Comparison of ENCODE assay signal across 16 mouse cellular contexts in the genomic region with DNA sequence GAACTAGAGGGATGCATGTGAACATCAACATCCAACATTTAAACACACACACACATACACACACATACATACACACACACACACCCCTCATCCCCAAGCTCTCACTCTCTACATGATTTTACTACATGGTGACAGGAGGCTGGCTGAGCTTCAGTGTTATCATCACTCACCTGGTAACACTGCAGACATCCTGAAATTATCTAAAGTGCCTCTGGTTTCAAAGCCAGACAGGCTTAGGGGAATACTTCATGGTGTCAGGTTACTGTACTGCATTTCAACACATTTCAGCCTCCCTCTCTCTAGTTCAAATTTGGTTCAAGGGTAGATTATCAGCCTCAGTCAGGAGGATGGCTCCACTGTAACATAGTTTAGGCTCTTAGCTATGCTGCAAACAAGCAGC. TPM values are rescaled to one million over a fixed set of nuclear protein-coding genes. Genes with fewer than 3 reads are reported as not detected.
DNase-seq lines count a peak whose midpoint lies in the region; ATAC-seq lines count a peak whose summit lies in the region.
"Had no signal": no experiment of that assay in that cellular context is flagged by ENCODE, and none has a peak within 500 bp of the region (broad histone marks: within the 10 kb centered on the region; RNA-seq: fewer than 3 reads in every experiment).

No protein-coding gene starts in this region.

- H3K9ac ChIP-seq in heart, embryonic 12.5 days, result no peak overlapping the region
- H3K9ac ChIP-seq in liver, embryonic 15.5 days, result peak overlapping the region; percentile 28; the same call in 1 of the 2 replicates
- H3K9ac ChIP-seq: kidney, embryonic 15.5 days; limb, embryonic 12.5 days had no signal

- H3K9me3 ChIP-seq in heart, embryonic 12.5 days (replicated peaks), result no peaks in the 10 kb centered on the region
- no peaks in the 10 kb centered on the region for H3K9me3 ChIP-seq in liver, embryonic 15.5 days (replicated peaks)
- H3K9me3 ChIP-seq: kidney, embryonic 15.5 days; limb, embryonic 12.5 days had no signal

- peaks cover 33% of the 10 kb centered on the region for H3K36me3 ChIP-seq in heart, embryonic 12.5 days
- H3K36me3 ChIP-seq in liver, embryonic 15.5 days (replicated peaks), result peaks cover 13% of the 10 kb centered on the region; the same call in 1 of the 2 replicates

- peak; percentile 22; the same call in 1 of the 2 replicates for ATAC-seq in heart, embryonic 12.5 days (ENCODE audit: insufficient number of reproducible peaks, low FRiP score)
- ATAC-seq in liver, embryonic 15.5 days (ENCODE audit: insufficient read depth), result no peak

- H3K27ac ChIP-seq in heart, embryonic 12.5 days (ENCODE audit: poor library complexity, severe bottlenecking), result peak overlapping the region; percentile 68
- peak overlapping the region; percentile 67 for H3K27ac ChIP-seq in liver, embryonic 15.5 days (replicated peaks)
- H3K27ac ChIP-seq: kidney, embryonic 15.5 days; layer of hippocampus, adult 2 months; left cerebral cortex, adult 2 months; limb, embryonic 12.5 days had no signal

- intact Hi-C loops in heart, postnatal 25 days (cut with DNase I), result no loop called here

- peaks cover 8% of the 10 kb centered on the region for H3K27me3 ChIP-seq in heart, embryonic 12.5 days (replicated peaks)
- H3K27me3 ChIP-seq in liver, embryonic 15.5 days, result no peaks in the 10 kb centered on the region
- H3K27me3 ChIP-seq: kidney, embryonic 15.5 days; limb, embryonic 12.5 days had no signal

- H3K4me3 ChIP-seq in heart, embryonic 12.5 days, result no peak overlapping the region
- H3K4me3 ChIP-seq in liver, embryonic 15.5 days (replicated peaks), result no peak overlapping the region
- H3K4me3 ChIP-seq: kidney, embryonic 15.5 days; layer of hippocampus, adult 2 months; left cerebral cortex, adult 2 months; limb, embryonic 12.5 days had no signal

- H3K4me1 ChIP-seq in heart, embryonic 12.5 days (replicated peaks), result peaks cover 37% of the 10 kb centered on the region
- H3K4me1 ChIP-seq in liver, embryonic 15.5 days (replicated peaks), result peaks cover 86% of the 10 kb centered on the region

- DNase-seq in heart, adult 11 months, result peak; percentile 94
- DNase-seq in heart, postnatal 25 days (ENCODE audit: low spot score), result no peak
- DNase-seq in NIH3T3 (ENCODE audit: low read depth), result peak; percentile 46
- no peak for DNase-seq in thymus, adult 18-20 months
- no peak for DNase-seq in frontal cortex, postnatal 14 days (ENCODE audit: low spot score in 2 of 2)
- no peak for DNase-seq in cerebellum, adult 18-20 months
- DNase-seq: adrenal gland, postnatal 25 days; lung, postnatal 10 days; midbrain, embryonic 14.5 days; thymus, postnatal 4 days had no signal

- H3K4me2 ChIP-seq in heart, embryonic 12.5 days, result peak overlapping the region; percentile 32
- no peak overlapping the region for H3K4me2 ChIP-seq in liver, embryonic 15.5 days
- H3K4me2 ChIP-seq: kidney, embryonic 15.5 days; limb, embryonic 12.5 days had no signal

RNA-seq across cellular contexts. Expression of gene C2cd2, which starts 4.8 kb away (rescaled TPM):
- 10 to 100 TPM; 20.2 to 25.2 TPM for total RNA-seq in heart, postnatal 25 days (2021)
- polyA plus RNA-seq in heart, embryonic 12.5 days (2016; fragmentation: Nextera tagmentation; extraction: Ambion mirVana), result 19.3 and 21.2 TPM in 2 replicates
- polyA plus RNA-seq in liver, embryonic 15.5 days (2015; fragmentation: Nextera tagmentation; extraction: Ambion mirVana), result 5.5 and 6.0 TPM in 2 replicates

RNA-seq across cellular contexts. Expression of gene Zbtb21, which starts 4.8 kb away (rescaled TPM):
- 10 to 100 TPM in 1 of 2 experiments, 1 to 10 TPM in 1; 7.0 to 10.9 TPM for total RNA-seq in heart, postnatal 25 days (2021)
- 11.0 and 11.7 TPM in 2 replicates for polyA plus RNA-seq in heart, embryonic 12.5 days (2016; fragmentation: Nextera tagmentation; extraction: Ambion mirVana)
- polyA plus RNA-seq in liver, embryonic 15.5 days (2015; fragmentation: Nextera tagmentation; extraction: Ambion mirVana), result 3.3 and 3.8 TPM in 2 replicates

RNA-seq across cellular contexts. Expression of gene B230307C23Rik, which starts 39.5 kb away (rescaled TPM):
- total RNA-seq in heart, postnatal 25 days (2021), result 1 to 10 TPM; 3.7 to 4.5 TPM
- 13.7 and 13.9 TPM in 2 replicates for polyA plus RNA-seq in heart, embryonic 12.5 days (2016; fragmentation: Nextera tagmentation; extraction: Ambion mirVana)
- 9.8 and 11.0 TPM in 2 replicates for polyA plus RNA-seq in liver, embryonic 15.5 days (2015; fragmentation: Nextera tagmentation; extraction: Ambion mirVana)

Comparison
In these comparisons a context has a peak if more than half of its experiments do, and no peak if none do; other contexts are left out.
1. DNase-seq: peak in heart, adult 11 months (single experiment) and NIH3T3 (single experiment); none in heart, postnatal 25 days (single experiment), thymus, adult 18-20 months (0 of 2), frontal cortex, postnatal 14 days (0 of 2) and cerebellum, adult 18-20 months (0 of 2).